Mouse (Mus musculus): Measurements from ENCODE around the gene Nectin1. TPM values are rescaled to one million over a fixed set of nuclear protein-coding genes. Genes with fewer than 3 reads are reported as not detected.

The Nectin1 gene
- polyA plus RNA-seq, 1 experiment from 2014 or later: 9.2 TPM

- H3K9me3 ChIP-seq: no peaks in the 10 kb centered on the region
- H3K36me3 ChIP-seq: no peaks in the 10 kb centered on the region
- H3K27me3 ChIP-seq: peaks cover 23% of the 10 kb centered on the region
- H3K27ac ChIP-seq: no peak overlapping the region
- no peak for ATAC-seq (ENCODE audit: insufficient number of reproducible peaks, insufficient read depth, low FRiP score, low TSS enrichment, low read depth)
- no peak overlapping the region for H3K9ac ChIP-seq
- H3K4me3 ChIP-seq: no peak overlapping the region
- 52% methylated on average over 5 of the region's 5 CpGs for WGBS
- peaks cover 22% of the 10 kb centered on the region for H3K4me1 ChIP-seq
- H3K4me2 ChIP-seq: no peak overlapping the region
These were observed 104.1 kb downstream of the Nectin1 start for GRCm38 (mm10) chr9:43847861-43848260.

GRCm38 (mm10) chr9:43850281-43850680 lies 106.5 kb downstream of the Nectin1 start:
- Histone ChIP-seq H3K9ac (no peak overlapping the region), H3K4me2 (no peak overlapping the region), H3K27me3 (peaks cover 10% of the 10 kb centered on the region), H3K36me3 (no peaks in the 10 kb centered on the region), H3K4me3 (no peak overlapping the region), H3K27ac (no peak overlapping the region), H3K9me3 (no peaks in the 10 kb centered on the region), H3K4me1 (peaks cover 13% of the 10 kb centered on the region)
- 73% methylated on average over 8 of the region's 8 CpGs for WGBS
- ATAC-seq (ENCODE audit: insufficient number of reproducible peaks, insufficient read depth, low FRiP score, low TSS enrichment, low read depth): no peak

- Histone ChIP-seq H3K4me1 (peaks cover 6% of the 10 kb centered on the region; the same call in 1 of the 2 replicates), H3K27me3 (peaks cover 3% of the 10 kb centered on the region; the same call in 1 of the 2 replicates), H3K36me3 (no peaks in the 10 kb centered on the region), H3K9ac (no peak overlapping the region), H3K9me3 (no peaks in the 10 kb centered on the region), H3K27ac (no peak overlapping the region), H3K4me3 (no peak overlapping the region), H3K4me2 (no peak overlapping the region)
- WGBS: 44% methylated on average over 7 of the region's 7 CpGs
- no peak for ATAC-seq (ENCODE audit: insufficient number of reproducible peaks, insufficient read depth, low FRiP score, low TSS enrichment, low read depth)
These were observed 107.4 kb downstream of the Nectin1 start for GRCm38 (mm10) chr9:43851154-43851553.

- no peak for ATAC-seq (ENCODE audit: insufficient number of reproducible peaks, insufficient read depth, low FRiP score, low TSS enrichment, low read depth)
- 90% methylated on average over 7 of the region's 7 CpGs for WGBS
- H3K36me3 ChIP-seq: no peaks in the 10 kb centered on the region
These were observed 112.1 kb downstream of the Nectin1 start for GRCm38 (mm10) chr9:43855887-43856286.

More at GRCm38 (mm10) chr9:43855887-43856286, 112.1 kb downstream of the Nectin1 start:
- Histone ChIP-seq H3K4me2 (no peak overlapping the region), H3K4me3 (no peak overlapping the region), H3K27ac (no peak overlapping the region), H3K27me3 (0 out of 2 replicates have a peak, but pooled peaks cover 2% of the 10 kb centered on the region), H3K9ac (no peak overlapping the region), H3K9me3 (no peaks in the 10 kb centered on the region), H3K4me1 (peaks cover 6% of the 10 kb centered on the region; the same call in 1 of the 2 replicates)

All from embryonic facial prominence, embryonic 13.5 days (tissue).